Mouse (Mus musculus) spleen, adult 18-20 months (tissue): ENCODE measurements around the gene Slc4a4.
A peak's percentile ranks its signal among the peaks of the same experiment; 100 is the strongest.

Source experiments
- DNase-seq, 2 experiments: peaks; one replicate each; pipeline ENCODE4 v3.0.0; 2022; ENCODE audit warnings: mixed read lengths in 2 of 2

Gene Slc4a4

DNA sequence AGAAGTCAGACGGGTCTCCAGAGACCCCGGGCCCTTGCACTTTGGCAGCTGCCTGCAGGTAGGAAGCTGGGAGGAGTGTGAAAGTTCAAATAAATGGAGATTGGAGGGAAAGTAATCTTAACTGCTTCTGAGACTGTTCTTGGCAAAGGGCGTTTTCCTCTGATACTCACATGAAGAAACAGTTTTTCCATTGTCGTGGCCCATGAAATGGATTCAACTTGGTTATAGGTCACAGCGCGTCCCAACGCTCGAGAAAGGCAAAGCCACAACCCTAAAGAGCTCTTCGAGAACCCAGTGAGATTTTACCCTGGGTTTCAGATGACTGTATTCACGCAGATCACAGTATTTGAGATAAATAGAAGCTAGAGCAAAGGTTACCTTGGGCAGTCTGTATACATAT is 31.0 kb downstream of the Slc4a4 start:
- DNase-seq: no peak

DNA sequence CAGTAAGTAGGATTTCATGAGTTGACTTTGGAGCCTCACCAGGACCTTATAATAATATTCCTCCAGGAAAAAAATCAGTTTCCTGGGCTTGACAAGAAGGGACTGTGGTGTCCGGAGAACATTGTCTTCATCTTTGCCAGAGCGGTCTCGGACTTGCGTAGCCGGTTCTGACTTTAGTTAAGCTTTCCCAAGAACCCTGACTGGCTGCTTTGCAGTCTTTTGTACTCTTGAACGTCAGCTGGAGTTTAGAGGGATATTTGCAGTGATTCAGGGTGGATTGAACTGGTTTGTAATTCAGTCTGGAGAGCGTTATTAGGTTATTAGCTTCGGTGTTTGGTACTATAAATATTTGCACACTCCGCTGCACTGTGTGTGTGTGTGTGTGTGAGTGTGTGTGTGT is 31.9 kb downstream of the Slc4a4 start:
- no peak for DNase-seq

DNA sequence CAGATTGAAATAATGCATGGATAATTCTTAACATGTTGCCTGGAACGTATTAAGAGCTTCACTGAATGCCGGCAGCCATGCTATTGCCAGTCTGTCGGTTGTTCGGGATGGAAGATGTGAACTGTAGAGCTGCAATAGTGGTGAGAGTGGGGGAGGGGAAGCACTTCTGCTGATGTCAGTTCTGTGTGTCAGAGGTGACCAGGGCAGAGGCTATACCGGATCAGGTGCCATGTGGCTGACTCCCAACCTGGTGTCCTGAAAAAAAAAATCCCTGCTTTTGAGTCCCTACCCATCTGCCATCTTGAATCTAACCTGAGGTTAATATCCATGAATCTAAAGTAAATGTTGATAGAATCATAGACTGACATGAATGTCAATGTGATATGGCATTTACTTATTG is 39.0 kb downstream of the Slc4a4 start:
- no peak for DNase-seq

DNA sequence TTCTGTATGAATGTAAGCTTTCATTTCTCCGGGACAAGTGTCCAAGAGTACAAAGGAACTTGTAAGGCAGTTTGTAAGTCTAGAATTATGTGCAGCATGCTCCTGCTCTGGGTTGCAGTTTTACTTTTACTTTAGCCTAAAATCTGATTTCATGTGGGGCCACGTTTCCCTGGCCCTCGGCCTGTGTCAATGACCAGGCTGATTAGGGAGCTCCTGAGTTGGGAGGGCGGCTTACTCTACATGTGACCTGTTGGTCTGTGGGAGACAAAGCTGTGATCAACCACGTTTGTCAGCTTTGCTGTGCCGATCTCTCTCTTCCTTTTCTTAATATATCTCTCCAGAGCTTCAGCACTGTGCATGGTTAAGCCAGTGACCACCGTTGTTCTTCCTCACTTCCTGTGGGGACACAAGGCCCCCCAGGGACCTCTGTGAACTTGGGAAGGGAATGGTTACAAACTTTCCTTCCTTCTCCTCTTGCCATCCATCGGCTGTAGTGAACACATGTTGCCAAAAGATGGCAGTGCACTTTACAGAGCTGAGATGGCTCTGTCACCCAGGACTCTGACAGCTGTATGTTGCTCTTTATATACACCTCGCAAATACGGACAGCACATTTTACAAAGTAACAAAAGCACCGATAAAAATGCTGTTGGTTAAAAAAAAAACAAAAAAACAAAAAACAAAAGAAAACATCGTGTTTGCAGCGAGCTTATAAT is 41.7 kb downstream of the Slc4a4 start:
- peak in 1 of 2 experiments; percentile 9 for DNase-seq

DNA sequence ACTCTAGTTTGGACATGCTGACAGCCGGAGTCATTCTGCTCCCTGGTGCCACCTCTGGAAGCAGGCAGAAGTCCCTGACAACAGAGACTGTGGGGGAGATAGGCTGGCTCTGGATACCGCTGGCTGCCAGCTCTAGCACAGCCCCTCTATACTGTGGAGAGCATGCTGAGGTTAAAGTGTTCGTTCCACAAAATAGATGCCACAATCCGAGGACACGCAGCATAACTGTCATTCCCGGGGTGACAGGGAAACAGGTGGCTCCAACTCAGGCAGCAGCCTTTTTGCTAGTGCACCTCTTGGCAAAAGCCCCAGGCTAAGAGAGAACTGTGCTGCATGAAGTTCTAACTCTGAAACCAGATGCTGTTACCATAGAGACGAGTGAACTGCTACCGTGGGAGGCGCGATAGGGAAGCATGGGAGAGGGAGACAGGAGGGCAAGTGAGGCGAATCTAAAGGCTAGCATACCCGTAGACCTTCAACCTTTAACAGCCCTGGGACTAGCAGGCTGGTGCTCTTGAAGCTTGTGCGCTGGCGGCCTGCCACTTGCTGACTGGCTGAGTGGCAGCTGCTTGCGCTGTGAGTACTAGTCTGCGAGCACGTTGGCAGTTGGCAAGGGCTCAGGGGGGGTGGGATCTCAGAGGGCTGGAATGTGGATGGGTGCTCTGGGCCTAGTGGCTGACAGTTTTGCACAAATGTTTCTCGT is 42.9 kb downstream of the Slc4a4 start:
- DNase-seq: no peak

DNA sequence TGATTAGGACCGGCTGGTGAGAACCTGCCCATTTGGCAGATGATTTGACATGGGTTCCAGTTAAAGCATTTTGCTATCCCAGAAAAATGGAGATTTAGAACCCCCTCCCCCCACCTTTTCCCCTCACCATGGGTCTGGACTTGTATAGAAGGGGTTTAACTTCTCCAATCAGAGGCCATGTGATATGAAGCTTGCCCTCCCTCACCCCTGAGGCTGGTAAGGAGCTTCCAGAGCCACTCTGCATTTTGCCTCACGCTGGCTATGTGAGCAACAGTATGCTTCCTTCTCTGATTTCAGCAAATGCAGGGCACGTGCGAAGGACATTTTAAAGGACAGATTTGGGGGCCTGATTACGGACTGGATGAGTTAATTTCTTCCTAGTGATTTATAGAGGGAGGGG is 43.5 kb downstream of the Slc4a4 start:
- no peak for DNase-seq

DNA sequence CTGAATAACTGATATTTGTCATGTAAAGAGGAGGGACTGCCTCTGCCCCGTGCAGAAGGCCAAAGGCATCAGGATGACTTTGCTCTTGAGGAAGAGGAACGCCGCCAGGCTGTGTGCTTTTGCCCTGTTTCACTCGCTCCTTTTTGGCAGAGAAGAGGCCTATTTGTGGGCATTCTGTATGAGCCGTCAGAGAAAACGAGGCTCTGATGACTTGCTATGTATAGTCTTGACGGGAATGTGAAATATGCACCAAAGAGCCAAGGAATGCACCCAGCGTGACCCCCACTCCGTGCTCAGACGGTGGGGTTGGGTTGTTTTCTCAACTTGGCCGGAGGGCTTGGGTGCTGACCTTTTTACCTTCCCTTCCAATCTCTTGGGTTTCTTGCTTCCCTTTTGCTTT is 44.0 kb downstream of the Slc4a4 start:
- DNase-seq: no peak

DNA sequence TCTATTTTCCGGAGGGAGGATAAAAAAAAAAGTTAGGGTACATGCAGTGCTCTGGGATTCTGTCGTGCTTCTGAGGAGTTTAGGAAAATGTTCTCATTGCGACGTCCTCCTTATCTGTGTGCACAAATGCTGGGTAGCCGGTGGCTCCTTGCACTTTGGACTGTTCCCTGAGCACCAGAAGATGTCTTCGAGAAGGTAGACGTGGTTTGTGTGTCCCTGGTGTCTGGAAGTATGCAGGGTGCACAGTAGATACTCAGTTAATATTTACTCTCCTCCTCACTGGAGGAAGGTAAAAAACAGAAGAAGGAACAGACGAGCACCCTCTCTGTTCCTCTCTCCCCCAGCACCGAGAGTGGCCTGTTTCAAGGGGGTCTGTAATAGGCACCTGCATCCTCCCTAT is 44.6 kb downstream of the Slc4a4 start:
- no peak for DNase-seq

DNA sequence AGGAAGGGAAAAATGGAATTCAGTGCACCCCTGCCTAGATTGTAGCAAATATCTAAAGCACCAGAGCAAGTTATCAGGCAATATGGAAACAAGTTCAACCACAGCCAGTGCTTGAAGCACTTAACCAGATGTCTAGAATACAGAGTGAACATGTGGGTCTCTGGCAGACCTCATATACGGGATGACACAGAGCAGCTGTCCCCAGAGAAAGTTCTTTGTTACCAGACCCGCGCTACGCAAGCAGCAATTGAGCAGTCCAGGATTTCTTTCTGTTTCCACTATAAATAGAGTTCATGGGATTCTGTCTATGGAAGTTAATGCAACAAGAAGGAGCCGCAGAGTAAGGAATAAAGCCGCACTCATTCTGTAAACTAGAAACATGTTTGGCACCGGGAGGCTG is 46.8 kb downstream of the Slc4a4 start:
- no peak for DNase-seq

DNA sequence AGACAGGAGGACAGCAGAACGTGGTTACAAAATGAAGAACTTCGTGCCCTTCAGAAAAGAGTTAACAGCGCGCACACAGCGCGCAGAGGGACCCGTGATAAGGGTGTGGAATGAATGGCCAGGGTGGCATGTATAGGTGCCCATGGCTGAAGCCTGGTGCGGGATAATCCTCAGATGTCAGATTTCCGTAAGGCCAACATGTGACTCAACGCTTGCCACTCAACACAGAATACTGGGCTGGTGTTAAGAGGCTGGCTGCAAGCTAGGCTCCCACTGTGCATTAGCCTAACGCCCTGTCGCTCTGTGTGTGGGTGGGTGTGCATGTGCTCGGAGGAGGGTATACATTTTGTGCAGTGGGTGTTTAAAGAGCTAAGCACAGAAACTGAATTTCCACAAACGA is 47.3 kb downstream of the Slc4a4 start:
- no peak for DNase-seq

DNA sequence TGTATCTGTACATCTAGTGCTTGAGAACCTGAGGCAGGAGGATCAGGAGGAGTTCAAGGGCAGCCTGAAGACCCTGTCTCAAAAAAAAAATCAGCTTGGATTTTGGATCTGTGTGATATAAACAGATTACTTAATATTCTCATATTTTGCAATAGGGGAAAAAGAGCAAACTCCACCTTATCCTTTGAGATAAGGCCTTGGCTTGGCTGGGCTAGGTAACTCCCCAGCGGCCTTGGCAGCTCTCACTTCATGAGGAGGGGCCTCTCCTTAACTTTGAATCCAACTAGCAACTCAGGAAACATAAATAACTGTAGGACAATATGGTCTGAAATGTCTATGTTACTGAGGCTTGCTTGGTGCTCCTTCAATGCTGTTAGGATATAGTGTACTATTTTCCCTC is 51.6 kb downstream of the Slc4a4 start:
- DNase-seq: no peak

DNA sequence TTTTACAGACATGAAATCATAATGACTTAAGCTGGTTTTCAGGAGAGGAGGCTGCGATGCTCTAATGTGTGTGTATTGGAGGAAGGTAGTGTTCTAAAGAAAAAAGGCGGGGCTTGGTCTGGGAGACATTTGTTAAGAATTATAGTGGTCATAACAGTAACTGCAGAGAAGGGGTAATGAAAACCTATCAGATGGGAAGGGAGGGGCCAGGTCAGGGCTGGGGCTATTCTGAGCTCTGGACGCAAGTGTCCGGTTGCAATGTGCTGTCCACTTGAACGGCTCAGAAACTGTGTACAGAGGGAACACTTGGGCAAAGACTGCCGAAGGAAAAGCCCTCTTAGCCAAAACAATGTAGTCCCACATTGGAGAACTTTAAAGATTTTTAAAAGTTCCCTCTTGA is 52.5 kb downstream of the Slc4a4 start:
- DNase-seq: no peak

DNA sequence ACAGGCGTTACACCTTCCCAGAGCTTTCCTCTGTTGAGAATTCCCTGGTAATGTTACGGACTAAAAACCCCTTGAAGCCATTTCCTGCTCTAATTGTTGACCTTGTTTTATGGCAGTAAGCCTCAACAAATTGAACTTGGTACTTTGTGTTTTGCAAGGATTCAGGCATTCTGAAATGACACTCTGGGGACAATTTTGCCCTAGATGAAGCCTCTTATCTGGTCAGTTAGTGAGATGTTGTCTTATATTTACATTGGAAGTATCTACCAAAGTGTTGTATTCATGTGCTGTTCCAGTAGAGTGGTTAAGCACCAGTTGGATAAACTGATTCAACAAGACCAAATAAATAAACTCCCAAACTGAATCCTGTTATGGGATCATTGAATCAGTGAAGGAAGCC is 53.2 kb downstream of the Slc4a4 start:
- DNase-seq: no peak

DNA sequence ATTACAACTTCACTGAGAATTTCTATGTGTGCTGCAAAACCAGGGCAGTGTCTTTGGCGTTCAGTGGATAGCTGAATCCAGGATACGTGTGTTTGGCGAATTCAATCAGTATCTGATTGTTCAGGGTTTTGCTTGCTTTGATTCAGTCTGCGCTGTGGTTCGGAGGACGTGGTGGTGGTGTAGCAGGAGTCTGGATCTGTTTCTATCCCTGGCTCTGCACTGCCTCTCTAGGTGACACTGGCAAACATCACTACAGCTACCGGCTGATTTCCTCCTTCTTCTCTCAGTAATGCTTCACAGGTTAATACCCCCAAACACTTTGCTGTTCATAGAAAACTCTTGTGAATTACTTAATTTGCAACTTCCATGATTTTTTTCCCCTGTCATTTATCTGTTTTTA is 55.3 kb downstream of the Slc4a4 start:
- no peak for DNase-seq

DNA sequence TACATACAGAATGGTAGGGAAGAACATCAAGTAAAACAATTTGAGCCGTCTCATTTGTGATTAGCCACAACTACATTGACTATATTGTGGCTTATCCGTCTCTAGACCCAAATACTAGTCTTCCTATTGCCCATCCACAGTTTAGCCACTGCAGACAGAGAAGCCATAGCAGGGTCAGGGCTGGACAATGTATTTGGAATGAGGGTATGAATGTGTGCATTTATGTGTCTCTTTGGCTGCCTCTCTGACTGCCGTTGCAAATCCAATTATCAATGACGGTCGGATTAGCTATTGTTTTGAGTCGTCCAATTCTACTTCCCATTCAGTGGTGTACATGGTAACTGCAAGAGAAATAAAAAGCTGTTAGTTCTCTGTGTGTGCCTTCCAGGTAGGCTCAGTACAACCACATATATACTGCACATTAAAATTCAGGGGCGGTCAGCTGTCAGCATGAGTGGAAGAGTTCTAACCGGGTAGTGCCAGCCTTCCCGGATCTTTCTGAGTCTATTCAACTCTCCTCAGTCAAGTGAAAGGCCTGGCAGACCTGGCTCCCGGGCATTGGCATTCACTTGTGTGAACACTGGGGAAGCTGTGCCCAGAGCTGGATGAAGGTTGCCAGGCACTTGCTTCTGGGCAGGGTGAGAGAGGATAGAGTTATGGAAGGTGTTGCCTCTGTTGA is 59.2 kb downstream of the Slc4a4 start:
- no peak for DNase-seq

DNA sequence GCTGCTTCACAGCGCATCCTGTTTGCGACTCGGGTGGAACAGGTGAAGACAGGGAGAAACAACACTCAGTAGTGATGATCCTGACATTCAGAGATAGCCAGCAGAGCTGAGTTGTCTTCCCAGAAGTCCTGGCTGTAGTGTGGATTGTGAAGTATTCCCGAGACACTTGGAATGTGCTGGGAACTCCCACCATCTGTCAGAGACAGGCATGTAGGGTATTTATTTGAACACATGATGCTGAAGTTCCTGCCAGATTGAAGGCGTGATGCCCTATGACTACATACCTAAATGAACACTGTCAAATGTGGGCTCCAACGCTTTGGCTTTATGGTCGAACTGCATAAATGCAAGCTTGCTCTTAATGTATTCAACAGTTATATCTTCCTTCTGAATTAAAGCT is 63.7 kb downstream of the Slc4a4 start:
- no peak for DNase-seq

DNA sequence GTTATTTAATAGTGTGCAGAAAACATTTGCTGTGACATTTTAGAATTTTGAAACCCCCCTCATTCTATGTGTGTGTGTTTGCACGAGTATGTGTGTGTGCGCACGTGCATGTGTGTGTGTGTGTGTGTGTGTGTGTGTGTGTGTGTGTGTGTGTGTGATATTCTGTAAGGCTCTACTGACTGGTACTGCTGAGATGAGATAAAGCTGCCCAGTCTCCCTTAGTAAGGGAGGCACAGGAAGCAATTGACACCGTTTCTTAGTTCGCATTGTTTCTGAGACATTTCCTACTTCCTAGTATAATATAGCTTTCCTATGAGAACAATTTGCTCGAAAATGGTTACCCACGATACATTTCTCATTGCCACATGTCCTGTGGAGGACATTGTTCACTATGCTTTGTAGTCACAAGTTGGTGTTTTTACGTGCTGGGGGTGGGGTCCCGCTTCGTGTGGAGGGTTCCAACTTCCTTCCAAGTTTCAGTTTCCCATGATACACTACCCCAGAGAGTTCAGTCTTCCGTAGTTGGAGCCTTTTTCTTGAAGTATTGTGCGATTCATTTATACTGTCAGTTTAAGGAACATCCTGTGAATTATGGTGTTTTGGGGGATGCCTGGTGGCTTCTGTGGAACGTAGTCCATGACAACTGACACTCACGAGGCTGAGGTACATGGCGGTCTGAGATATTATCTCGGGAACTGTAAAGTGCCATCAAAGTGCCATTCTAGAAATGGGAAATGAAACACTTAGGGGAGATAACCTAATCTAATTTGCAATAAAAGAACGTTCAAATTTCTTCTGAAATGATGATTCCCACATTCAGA is 66.3 kb downstream of the Slc4a4 start:
- DNase-seq: no peak

DNA sequence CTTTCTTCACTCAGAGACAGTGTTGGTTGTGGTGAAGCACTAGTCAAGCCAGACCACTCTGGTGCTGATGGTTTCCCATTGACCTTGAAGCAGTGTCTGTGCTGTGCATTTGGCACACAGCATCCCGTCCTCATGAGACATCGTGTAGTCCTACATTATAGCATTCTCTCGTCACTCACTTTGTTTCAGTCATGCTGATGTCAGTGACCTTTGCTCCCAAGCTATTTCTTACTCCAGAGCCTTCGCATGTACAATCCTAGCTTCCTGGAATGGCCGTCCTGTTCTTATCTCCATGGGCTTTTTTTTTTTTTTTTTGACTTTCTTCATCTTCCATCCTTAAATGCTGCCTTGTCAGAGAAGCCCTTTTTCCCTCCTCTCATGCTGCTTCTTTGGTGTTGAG is 71.1 kb downstream of the Slc4a4 start:
- DNase-seq: no peak

DNA sequence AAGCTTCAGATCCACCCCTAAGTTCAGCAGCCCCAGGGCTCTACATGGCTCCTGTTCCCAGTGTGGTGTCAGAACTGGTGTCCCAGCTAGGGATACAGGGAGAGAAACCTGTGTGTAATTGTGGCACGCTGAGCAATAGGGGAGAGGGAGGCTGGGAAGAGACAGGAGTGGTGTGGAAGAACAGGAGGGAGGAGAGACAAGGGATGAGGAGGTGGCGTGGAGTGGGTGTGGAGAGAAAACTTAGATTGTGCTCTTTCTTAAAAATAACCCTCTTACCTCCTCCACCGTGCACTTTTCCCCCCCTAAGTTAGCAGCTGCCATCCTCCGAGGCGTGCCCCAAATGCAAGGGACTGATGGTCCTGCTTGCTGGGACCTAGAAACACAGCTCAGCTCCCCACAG is 72.3 kb downstream of the Slc4a4 start:
- no peak for DNase-seq

DNA sequence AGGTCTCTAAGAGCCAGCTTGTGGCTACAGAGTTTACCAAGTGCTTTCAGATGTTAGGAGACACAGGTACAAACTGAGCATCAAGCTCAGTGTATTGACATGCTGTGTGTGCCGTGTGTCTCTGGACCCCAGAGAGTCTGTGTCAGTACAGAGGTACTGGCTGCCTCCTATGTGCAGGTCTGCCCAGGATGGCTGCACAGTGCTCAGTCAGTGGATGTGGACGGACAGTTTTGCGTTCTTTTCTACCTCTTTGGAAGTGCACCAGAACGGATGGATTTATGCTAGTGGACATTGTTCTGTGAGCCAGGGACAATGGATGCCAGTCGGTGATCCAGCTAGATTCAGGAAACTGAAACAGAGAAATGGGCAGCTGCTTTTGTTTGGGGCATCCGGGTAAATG is 72.8 kb downstream of the Slc4a4 start:
- no peak for DNase-seq

DNA sequence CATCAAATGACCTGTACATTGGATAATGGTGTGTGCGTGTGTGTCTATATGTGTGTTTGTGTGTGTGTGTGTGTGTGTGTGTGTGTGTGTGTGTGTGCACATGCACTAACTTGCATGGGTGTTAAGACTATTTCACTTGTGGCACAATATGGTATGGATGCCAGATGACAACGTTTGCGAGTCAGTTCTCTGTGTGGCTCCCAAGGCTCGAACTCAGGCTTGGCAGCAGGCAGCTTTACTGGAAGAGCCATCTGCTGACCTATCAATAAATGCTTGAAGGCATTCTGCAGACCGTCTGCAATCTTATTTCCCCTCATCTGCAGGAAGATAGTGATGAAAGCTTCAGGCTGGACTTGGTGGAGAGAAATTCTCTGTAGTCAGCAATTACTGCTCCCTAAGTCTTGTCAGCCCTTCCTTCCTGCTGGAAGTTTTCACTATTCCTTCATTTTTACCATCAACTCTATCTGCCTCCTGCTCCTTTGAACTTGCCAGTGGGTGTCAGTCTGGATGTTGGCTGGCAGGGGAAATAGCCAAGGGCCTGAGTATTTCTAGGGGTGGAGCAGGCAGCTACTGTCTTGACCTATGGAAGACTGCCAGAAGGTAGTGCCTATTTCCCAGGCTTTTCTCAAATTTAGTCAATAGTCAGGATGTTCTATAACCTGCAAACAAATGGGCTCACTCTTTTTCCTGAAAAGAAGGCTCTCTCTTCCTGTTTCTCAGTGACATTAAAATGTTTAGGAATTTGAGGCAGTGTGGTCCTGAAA is 73.9 kb downstream of the Slc4a4 start:
- DNase-seq: no peak

DNA sequence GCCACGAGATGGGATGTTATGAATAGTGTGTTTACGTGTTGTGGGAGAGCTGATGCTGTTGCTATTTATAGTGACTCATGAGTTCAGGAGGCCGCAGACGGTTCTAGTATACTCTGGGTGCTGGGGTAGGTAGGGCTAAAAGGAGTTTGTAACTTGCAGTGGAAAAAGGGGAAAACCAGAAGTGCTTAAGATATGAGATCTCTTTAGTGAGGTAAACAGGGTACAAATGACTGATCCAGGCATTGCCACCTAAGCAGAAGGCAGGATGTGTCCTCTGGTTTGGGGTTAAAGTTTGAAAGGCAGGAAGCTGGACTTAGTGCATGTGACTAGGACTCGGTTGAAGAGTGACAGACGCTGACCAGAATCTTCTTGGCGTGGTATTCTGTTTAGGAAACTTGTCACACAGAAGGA is 74.7 kb downstream of the Slc4a4 start:
- DNase-seq: no peak
